Mouse (Mus musculus): ENCODE measurements around the gene Art1.

Art1 gene

DNA sequence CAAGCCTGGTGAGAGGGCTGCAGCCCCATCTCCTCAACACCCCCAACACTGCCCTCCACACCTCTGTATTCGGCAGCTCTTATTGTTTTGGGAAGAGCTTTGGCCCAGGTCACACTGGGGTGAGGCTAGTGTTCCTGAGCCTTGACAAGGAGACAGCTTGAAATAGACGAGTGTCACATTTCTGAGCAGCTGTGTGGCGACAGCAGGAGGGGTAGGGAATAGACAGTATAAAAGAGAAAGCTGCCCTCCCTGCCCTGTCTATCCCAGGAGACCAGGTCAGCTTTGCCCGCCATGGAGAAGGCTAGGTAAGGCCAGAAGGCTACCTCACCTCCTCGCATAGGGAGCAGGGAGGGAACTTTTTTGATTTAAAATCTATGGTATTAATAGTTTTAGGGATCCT, at the start of gene Art1:
Art1 (plus strand) TSS at position 257 of the 400 bp plus-strand sequence.
- DNase-seq (ENCODE audit: low read depth, low spot score) = no peak

DNA sequence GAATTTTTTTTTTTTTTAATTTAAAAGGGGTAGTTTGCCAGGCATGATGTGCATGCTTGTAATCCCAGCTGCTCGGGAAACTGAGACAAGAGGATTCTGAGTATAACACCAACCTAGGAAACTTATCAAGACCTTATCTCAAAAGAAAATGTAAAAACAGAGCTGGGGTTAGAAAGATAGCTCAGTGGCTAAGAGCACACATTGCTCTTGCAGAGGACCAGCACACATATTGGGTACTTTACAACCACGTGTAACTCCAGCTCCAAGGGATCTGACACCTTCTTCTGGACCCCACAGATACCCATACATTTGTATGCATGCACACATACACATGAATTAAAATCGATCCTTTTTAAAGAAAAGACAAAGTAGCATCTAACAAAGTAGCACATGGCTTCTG, 40.2 kb upstream of the Art1 start:
- DNase-seq (ENCODE audit: low read depth, low spot score) = no peak

DNA sequence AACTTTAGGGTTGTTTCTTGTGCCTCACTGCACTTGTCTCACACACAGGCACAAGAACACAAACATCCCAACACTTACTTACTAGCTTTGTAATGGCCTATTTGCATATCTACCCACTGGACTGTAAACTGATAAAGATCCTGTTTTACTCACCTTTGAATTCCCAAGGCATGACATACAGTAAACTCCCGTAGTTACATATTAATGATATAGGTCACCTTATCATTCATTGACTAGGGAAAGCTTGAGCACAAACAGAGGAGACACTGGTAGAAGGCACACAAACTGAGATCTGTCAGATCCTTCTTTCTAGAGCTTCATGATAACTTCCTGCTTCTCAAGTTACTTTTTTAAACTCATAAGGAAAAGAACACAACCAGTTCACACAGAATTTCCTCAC, 39.3 kb upstream of the Art1 start:
- DNase-seq (ENCODE audit: low read depth, low spot score) = no peak

DNA sequence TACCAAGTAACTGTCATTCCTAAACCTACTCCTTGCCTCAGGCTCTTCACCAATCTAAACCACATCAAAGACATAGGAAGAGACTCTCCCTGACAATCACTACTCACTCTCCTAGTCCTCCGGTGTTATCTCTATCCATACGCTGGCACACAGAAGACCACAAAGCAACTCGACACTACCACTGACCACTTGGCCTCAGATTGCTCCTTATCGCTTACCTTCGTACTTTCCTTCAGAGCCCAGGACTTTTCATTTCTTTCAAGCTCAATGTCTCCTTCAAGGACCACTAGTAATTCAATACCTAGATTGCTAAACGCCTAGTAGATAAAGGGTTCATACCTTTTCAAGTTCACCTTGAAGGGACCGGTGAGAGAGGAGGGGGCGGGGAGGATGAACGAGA, 37.7 kb upstream of the Art1 start:
- no peak for DNase-seq (ENCODE audit: low read depth, low spot score)

DNA sequence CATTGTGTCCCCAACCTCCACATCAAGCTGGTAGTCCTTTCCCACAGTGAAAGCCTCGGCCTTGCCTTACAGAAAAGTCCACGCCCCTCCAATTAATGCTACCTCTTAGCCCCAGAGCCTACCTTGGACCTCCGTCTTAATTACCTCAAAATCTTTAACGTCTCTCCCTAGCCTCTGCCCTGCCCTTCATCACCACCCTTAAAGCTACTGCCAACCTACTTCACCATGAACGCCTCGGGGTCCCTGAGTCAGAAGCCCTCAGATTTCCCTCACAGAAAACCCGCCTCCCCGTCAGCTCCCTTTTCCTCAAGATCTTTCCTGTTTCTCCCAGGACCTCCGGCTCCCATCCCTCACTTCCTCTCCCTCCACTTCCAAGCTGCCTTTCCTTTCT, 36.9 kb upstream of the Art1 start:
- peak; percentile 11 for DNase-seq (ENCODE audit: low read depth, low spot score)

DNA sequence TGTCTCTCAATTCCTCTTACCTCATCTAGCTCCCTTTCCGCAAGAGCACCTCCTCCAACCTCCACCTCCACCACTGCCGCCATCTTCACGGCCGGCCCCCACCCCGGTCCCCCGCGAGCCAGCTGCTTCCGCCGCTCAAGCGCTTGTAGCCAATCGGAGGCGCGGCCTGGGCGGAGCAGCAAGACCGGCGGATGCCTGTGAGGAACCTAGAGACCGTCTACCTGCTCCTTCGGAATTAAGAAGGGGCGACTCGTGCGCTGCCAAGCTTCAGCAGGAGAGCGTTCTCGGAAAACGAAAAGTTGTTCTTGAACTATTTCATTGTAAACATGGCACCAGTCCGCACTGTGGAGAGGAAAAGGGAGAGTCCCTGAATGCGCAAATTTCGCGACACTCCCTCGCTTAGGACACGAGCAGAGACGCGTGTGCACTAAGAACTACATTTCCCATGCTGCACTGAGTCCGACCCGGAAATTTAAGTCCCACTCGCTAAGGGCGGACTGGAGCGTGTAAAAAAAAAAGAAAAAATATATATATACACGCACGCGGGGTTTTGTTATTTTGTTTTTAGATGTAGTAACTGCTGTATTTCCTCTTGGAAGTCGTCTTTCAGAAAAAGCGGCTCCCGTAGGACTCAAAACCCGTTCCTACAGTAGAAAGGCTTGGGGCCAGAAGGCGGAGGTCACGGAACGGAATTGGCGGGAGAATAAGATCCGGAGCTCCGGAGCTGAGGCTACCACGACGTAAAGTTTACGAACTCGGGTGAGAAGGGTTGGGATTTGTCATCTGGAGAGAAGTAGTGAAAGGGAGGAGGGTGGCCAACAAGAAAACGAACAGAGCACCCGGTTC, 36.3 kb upstream of the Art1 start, which contains the start of the genes Rnf121, Xndc1 and Xntrpc:
Rnf121 (minus strand) TSS at position 424 of the 846 bp plus-strand sequence.
Xndc1 (plus strand) TSS at position 466 of the 846 bp plus-strand sequence.
Xntrpc (plus strand) TSS at position 668 of the 846 bp plus-strand sequence.
- DNase-seq (ENCODE audit: low read depth, low spot score) = peak; percentile 93

DNA sequence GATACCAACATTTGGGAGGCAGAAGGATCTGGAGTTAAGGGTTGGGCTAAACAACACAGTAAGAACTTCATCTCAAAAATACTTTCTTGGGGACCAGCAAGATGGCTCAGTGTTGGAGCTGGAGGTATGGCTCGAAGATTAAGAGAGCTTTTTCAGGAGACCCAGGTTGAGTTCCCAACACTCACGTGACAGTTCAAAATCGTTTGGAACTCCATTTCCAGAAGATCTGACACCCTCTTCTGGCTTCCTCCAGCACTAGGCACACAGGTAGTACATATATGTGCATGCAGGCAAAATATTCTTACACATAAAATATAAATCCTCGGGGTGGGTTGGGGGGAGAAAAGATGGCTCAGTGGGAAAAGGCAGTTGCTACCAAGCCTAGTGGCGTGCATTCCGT, 35.2 kb upstream of the Art1 start:
- DNase-seq (ENCODE audit: low read depth, low spot score) = no peak

DNA sequence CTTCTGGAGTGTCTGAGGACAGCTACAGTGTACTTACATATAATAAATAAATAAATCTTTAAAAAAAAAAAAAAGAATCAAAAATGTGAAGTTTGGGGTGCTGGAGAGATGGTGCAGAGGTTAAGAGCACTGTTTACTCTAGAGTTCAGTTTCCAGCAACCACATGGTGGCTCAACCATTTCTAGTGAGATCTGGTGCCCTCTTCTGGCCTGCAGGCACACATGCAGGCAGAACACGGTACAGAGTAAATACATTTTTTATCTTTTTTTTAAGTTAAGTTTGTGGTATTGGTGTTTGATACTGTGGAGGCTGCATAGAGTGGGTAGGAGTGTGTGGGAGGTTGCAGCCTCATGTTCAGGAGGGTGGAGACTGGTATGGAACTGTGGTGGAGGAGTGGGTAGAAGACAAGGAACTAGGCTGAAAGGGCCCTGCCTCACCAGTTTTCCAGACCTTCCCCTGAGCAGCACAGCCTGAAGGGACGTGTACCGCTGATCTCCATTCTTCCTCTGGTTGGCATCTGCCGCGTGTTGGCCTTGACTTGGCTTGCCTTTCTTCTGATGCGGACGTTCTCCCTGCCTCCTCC, 24.7 kb upstream of the Art1 start:
- peak; percentile 73 for DNase-seq (ENCODE audit: low read depth, low spot score)

DNA sequence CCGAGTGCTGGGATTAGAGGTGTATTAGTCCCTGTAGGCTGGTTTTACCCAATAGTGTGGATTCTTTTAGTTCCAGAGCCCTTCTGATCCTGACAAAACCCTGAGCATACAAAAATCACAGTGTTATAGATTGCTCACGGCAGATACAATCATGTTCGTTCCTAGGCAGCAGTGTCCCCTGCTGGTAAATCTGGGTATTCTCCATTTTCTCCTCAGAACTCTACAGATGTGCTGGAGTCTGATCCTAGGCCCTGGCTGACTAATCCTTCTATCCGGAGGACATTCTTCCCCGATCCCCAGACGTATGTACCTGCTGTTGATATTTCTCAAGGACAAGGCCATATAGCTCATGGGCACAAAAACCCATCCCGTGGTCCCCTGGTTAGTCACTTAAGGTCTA, 23.0 kb upstream of the Art1 start:
- DNase-seq (ENCODE audit: low read depth, low spot score) = peak; percentile 67

DNA sequence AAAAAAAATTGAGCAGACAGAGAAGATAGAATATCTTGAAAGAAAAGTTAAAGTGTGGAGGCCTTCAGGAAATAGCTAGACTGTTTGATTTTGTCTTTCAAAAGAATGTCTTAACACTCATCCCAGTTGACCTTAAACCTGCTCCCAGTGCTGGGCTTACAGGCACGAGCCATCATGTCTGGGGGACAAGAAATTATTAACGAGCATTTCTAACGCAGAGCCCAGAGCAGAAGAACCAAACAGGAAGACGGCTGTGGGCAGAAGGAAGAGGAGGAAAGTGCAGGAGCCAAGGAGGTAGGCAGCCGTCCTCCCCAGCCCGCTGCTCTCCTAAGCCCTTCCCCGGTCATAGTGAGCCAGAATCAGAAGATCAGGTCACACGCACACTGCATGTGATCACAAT, 21.2 kb upstream of the Art1 start:
- DNase-seq (ENCODE audit: low read depth, low spot score) = no peak

DNA sequence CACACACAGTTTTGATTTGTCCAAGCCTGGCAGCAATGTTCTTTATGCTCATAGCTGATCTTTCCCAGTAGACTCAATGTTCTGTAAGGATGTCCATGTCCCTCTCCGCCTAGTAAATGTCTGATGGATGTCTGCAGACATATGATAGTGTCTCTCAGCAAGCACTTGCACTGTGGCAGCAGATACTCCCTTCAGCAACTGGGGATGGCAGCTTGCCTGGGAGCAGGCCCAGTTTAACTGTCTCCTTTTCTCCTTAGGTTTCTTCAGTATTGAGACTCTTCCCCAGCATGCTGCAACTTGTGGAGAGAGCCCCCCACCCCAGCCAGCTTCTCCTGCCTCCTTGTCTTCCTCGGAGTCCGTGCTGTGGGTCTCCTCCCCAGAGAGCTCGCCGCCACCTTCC, 19.8 kb upstream of the Art1 start:
- DNase-seq (ENCODE audit: low read depth, low spot score) = no peak

DNA sequence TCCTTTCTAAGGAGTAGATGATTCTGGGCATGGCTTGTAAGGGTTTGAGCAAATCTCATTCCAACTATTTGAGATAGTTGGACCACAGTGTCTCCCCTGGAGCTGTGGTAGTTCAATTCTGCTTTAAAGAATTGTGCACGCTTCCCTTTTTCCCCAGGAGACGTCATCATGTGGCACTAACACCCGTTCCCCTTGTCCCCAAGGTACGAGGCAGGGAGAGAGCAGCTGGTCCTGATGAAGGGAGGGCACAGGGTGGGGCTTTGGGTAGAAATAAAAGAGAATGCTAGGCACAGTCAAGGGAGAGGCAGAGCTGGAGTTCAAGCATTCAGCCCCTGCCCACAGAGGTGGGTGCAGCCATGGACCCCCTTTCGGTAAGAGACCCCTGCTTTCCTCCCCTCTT, 18.7 kb upstream of the Art1 start, which contains the start of gene Trpc2:
Trpc2 (plus strand) TSS at position 301 of the 400 bp plus-strand sequence.
- DNase-seq (ENCODE audit: low read depth, low spot score) = no peak

DNA sequence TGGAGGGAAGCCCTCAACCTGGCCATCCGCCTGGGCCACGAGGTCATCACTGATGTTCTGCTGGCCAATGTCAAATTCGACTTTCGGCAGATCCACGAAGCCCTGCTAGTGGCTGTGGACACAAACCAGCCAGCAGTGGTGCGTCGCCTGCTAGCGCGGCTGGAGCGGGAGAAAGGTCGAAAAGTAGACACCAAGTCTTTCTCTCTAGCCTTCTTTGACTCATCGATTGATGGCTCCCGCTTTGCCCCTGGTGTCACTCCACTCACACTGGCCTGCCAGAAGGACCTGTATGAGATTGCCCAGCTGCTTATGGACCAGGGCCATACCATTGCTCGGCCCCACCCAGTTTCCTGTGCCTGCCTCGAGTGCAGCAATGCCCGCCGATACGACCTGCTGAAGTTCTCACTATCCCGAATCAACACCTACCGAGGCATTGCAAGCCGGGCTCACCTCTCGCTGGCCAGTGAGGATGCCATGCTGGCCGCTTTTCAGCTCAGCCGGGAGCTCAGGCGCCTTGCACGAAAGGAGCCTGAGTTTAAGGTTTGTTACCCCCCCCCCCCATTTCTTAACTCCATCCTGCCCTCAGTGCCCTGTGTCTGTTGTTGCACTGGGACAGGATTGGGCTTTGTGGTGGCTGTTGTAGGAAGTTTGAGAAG, 17.4 kb upstream of the Art1 start:
- DNase-seq (ENCODE audit: low read depth, low spot score) = no peak

DNA sequence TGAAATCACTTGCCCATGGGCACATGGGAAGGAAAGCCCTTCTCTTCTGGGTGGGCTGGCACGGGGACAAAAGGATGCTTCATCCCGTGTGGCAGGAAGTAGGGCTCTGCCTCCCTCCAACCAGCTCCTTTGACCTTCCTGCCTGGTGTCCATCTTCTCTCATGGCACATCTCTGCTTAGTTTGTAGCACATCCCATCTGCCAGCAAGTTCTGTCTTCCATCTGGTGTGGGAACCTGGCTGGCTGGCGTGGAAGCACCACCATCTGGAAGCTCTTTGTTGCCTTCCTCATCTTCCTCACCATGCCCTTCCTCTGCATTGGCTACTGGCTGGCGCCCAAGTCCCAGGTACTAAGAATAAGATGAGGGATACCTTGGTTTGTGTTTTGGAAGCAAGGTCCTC, 14.2 kb upstream of the Art1 start:
- DNase-seq (ENCODE audit: low read depth, low spot score) = no peak

DNA sequence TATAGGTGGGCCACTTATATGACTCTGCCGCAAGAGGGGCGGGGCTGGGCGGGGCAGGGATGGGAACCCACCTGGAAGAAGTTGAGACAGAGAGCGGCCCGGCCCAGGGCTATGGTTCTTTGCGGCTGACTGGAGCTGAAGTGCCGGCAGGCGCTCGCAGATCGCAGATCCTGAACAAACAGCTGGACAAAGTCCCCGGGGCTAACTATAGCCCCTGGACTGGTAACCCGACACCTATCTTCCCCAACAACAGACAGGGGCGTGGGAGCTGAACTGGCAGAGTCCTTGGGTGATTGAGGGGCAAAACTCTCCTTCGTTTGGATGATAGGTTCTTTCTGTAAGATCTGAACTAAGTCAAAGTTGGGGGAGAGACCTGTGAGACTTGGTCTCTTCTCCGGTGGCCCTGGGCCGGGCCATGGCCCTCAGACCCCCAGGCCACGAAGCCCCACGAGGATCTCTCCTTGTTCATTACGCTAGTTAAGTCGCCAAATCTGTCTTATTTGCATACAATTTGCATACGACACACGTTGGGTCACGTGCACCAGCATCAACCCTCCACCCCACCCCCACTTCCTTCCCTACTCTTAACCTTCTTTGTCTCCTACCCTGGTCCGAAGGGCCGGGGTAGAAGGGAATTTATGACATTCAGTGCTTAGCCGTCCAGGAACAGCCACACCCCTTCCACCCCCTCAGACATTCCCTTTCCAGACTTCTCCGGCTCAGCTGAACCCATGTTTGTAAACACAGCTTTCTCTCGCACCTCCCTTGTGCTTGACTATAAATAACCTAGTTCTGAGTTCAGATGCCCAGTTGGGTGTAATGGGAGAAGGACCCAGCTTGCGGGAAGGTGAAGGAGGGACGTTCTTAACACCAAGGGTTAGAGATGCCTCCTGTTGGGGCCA, 1.5 kb upstream of the Art1 start:
- peak; percentile 79 for DNase-seq (ENCODE audit: low read depth, low spot score)

DNA sequence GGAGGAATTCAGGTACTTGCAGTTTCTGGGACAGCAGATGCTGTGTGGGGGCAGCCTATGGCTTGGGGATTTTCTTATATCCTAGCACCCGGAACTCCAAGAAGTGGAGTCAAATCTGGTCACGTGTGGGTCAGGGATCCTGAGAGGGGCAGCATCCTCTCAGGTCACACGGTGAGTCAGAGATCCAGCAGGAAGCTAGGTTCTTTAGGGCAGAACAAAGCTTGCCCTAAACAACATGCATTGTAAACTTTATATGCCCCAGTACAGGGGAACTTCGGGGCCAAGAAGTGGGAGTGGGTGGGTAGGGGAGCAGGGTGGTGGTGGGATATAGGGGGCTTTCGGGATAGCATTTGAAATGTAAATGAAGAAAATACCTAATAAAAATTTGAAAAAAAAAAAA, 675 bp upstream of the Art1 start:
- no peak for DNase-seq (ENCODE audit: low read depth, low spot score)

DNA sequence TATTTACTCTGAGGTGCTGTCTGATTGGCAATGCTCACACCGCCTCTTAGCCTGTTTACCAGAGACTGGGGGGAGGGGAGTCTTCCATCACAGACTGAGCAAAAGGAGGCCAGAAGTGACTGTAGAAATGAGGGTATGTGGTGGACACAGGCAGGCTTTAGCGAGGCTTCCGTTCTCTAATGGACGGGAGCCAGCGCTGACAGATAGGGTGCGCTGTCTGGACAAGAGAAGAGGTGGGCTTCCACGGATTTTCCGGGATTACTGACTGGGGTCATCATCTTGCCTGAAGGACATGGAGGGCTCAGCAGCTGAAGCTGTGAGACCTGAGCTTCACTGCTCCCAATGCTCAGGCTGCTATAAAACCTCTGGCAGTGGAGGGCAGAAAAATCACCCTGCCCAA, 698 bp downstream of the Art1 start:
- no peak for DNase-seq (ENCODE audit: low read depth, low spot score)

DNA sequence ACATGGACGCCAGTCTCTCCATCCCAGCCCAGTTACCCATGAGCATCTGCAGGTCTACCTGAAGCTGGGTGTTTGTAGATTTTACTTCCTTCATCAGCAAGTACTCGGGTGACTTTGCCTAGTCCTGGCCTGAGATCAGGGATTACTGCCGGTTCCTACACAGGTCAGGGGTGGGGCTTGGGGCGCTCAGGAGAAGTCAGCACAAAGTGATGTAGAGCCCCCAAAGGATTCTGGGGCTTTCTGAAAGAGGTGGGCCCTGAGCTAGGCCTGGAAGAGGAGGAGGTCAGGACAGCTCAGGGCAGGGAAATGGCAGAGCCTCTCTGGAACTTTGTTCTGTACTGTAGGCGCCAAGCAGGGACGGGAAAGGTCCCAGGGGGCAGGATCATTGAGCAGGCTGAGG, 1.2 kb downstream of the Art1 start:
- no peak for DNase-seq (ENCODE audit: low read depth, low spot score)

DNA sequence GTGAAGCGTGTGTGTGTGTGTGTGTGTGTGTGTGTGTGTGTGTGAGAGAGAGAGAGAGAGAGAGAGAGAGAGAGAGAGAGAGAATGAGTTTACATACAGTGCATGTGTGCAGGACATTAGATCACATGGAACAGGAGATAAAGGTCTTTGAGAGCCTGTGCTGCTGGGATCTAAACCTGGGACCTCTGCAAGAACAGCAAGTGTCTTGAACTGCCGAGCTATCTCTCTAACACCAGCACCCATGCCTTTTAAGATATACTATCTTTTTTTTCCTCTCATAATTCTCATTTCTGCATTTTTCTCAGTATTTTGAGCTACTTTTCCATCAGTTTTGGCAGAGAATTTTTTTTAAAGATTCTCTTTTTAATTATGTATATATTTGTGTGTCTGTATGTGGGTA, 2.0 kb downstream of the Art1 start:
- no peak for DNase-seq (ENCODE audit: low read depth, low spot score)

DNA sequence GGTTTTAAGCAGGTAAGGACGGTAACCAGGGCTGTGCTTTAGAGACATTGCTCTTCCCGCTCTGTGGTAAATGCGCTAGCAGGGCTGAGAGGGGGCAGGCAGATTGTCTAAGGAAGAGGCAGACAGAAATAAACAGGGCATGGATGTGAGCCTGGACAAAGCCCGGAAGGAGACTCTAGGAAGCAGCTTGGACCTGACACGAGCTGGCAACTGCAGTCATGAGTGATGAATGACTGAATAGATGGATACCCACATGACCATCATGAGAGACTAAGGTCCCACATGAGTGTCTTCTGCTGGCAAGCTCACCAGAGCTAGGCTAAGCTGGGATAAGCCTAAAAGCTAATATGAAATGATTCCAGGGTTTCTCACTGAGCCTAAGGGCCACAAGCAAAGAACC, 2.6 kb downstream of the Art1 start:
- DNase-seq (ENCODE audit: low read depth, low spot score) = no peak

DNA sequence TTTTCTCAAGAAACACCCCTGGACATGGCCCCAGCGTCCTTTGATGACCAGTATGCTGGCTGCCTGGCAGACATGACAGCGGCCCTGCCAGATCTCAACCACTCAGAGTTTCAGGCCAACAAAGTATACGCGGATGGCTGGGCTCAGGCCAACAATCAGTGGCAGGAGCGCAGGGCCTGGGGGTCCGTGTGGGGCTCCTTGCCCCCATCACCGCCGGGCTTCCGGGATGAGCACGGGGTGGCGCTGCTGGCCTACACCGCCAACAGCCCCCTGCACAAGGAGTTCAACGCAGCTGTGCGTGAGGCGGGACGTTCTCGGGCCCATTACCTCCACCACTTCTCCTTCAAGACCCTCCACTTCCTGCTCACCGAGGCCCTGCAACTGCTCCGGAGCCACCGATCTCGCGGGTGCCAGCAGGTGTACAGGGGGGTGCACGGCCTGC, 5.2 kb downstream of the Art1 start:
- DNase-seq (ENCODE audit: low read depth, low spot score) = peak; percentile 33

Measured in CD4-positive, CD25-positive, alpha-beta regulatory T cell, adult 2 months (primary cell).